Mouse (Mus musculus): ENCODE measurements at regions not wholly inside any gene's neighbourhood (a gene's known extent, or its start where the extent isn't known, plus 50 kb on each side); places are given as distances from the start of the nearest gene placed in this dataset.

DNA sequence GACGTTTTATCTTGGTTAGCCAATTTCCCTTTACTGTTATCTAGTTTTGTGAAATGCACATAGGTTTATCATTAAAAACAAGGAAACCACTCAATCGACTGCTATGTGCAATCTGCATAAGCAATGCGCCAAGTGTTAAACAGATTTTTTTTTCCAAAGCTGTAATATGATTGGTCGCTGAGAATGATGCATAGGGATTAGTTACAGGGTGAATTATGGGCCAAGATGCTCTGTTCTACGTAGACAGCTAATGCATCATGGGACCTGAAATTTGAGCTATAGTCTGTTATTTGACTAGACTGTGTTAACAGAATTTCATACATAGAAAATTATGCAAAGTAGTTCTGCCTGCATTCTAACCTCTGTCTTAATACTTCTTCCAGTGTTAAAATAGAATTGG is 284.0 kb downstream of the Basp1 start:
- peak; percentile 46; the same call in 1 of the 2 replicates for ATAC-seq (ENCODE audit: low FRiP score, low TSS enrichment)
- Histone ChIP-seq H3K27me3 (ENCODE audit: control insufficient read depth, insufficient read depth, low read length) (no peaks in the 10 kb centered on the region), H3K36me3 (ENCODE audit: control insufficient read depth, insufficient read depth, low read length) (no peaks in the 10 kb centered on the region), H3K4me1 (ENCODE audit: control insufficient read depth, insufficient read depth, low read length) (no peaks in the 10 kb centered on the region), H3K9ac (replicated peaks; ENCODE audit: low read length) (no peak overlapping the region), H3K4me2 (ENCODE audit: low read length) (peak overlapping the region; percentile 35), H3K27ac (replicated peaks; ENCODE audit: low read depth, low read length) (0 out of 2 replicates have a peak overlapping the region, but pooled peaks have one; percentile 32), H3K4me3 (replicated peaks; ENCODE audit: low read depth, low read length) (0 out of 2 replicates have a peak overlapping the region, but pooled peaks have one; percentile 12), H3K9me3 (ENCODE audit: control insufficient read depth, low read length) (no peaks in the 10 kb centered on the region)
- peak; percentile 57 for DNase-seq
- WGBS, result 53% methylated on average over 5 of the region's 5 CpGs

DNA sequence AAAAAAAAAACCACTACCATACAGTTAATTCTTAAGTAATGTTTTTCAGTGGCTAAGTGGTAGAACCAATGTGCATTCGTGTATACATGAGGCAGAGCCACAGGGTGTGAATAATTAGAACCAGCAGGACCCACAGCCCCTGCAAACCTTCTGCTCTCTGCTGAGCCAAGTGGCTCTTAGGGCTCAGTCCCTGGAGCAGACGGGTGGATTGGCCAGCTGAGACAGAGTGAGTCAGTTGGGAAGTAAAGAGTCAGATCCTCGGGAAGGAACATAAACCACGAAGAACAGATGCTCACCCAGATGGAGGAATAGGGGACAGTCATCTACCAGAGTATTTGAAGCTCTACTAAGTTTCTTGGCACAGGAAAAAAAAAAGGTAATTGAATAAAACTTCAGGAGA is 293.1 kb downstream of the Basp1 start:
- peak; percentile 9 for DNase-seq
- Histone ChIP-seq H3K4me1 (ENCODE audit: control insufficient read depth, insufficient read depth, low read length) (no peaks in the 10 kb centered on the region), H3K27ac (replicated peaks; ENCODE audit: low read depth, low read length) (no peak overlapping the region), H3K27me3 (ENCODE audit: control insufficient read depth, insufficient read depth, low read length) (no peaks in the 10 kb centered on the region), H3K36me3 (ENCODE audit: control insufficient read depth, insufficient read depth, low read length) (no peaks in the 10 kb centered on the region), H3K4me2 (ENCODE audit: low read length) (no peak overlapping the region), H3K9ac (replicated peaks; ENCODE audit: low read length) (no peak overlapping the region), H3K4me3 (replicated peaks; ENCODE audit: low read depth, low read length) (no peak overlapping the region), H3K9me3 (ENCODE audit: control insufficient read depth, low read length) (no peaks in the 10 kb centered on the region)
- 53% methylated on average over 4 of the region's 4 CpGs for WGBS
- ATAC-seq (ENCODE audit: low FRiP score, low TSS enrichment), result no peak

DNA sequence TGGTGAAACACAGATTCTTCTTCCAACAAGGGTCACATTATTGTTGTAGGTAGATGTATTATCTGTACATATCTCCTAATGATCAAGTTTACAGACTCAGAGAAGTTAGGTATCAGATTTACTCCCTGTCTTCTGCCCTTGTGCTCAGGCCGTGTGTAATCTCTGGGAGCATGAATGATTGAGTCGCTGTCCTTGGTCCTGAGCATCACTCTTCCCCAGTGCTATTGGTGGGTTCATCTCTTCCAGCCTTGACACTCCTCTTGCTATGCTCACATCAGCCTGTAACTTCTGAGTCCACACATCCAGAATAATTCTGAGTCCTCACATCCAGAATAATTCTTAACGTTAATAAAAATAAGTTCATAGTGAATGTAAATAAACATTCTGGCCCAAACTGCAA is 295.6 kb downstream of the Basp1 start:
- Histone ChIP-seq H3K4me2 (ENCODE audit: low read length) (no peak overlapping the region), H3K27ac (replicated peaks; ENCODE audit: low read depth, low read length) (no peak overlapping the region), H3K4me3 (replicated peaks; ENCODE audit: low read depth, low read length) (no peak overlapping the region), H3K4me1 (ENCODE audit: control insufficient read depth, insufficient read depth, low read length) (no peaks in the 10 kb centered on the region), H3K9ac (replicated peaks; ENCODE audit: low read length) (no peak overlapping the region), H3K9me3 (ENCODE audit: control insufficient read depth, low read length) (no peaks in the 10 kb centered on the region), H3K36me3 (ENCODE audit: control insufficient read depth, insufficient read depth, low read length) (no peaks in the 10 kb centered on the region), H3K27me3 (ENCODE audit: control insufficient read depth, insufficient read depth, low read length) (no peaks in the 10 kb centered on the region)
- WGBS, result 47% methylated on average over 3 of the region's 3 CpGs
- DNase-seq, result peak; percentile 32
- no peak for ATAC-seq (ENCODE audit: low FRiP score, low TSS enrichment)

DNA sequence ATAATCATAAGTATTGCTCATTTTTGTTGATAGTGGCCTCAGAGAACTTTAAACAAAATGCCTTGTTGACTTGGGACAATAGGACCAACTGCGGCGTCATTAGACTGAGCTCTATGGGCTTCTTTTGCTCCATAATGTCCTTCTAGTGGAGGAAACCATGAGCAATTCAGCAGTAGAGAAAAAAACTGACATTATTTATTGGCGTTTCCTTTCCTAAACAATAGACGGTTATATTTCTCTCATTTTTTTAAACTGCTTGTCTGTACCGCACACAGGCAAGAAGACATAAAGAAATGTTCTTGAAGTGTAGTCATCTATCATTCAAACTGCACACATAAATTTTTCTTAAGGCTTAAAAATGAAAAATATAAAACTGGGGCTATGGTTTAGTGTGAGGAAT is 310.8 kb downstream of the Basp1 start:
- Histone ChIP-seq H3K27ac (replicated peaks; ENCODE audit: low read depth, low read length) (no peak overlapping the region), H3K36me3 (ENCODE audit: control insufficient read depth, insufficient read depth, low read length) (no peaks in the 10 kb centered on the region), H3K9me3 (ENCODE audit: control insufficient read depth, low read length) (no peaks in the 10 kb centered on the region), H3K4me1 (ENCODE audit: control insufficient read depth, insufficient read depth, low read length) (no peaks in the 10 kb centered on the region), H3K27me3 (ENCODE audit: control insufficient read depth, insufficient read depth, low read length) (no peaks in the 10 kb centered on the region), H3K9ac (replicated peaks; ENCODE audit: low read length) (no peak overlapping the region), H3K4me2 (ENCODE audit: low read length) (no peak overlapping the region), H3K4me3 (replicated peaks; ENCODE audit: low read depth, low read length) (no peak overlapping the region)
- ATAC-seq (ENCODE audit: low FRiP score, low TSS enrichment) (no peak), DNase-seq (no peak)
- WGBS, result 95% methylated on average over 5 of the region's 5 CpGs

DNA sequence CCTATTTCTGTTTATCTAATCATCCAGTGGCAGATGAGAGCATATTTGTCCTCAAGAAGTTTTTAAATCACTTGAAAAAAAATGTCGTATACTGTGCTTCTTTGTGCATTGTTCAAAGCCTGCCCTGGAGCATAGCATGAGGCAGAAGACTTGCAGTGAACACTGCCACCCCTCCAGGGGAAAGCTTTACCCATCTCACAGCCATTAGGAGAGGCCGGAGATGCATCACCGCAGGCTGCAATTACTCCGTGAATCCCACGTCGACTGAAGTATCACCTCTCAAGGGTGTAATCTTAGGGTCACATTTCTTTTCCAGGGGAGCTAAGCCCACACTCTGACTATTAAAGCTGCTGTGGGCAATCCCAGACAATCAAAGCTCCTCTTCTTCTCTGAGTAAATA is 319.8 kb downstream of the Basp1 start:
- Histone ChIP-seq H3K27ac (replicated peaks; ENCODE audit: low read depth, low read length) (0 out of 2 replicates have a peak overlapping the region, but pooled peaks have one; percentile 21), H3K4me1 (ENCODE audit: control insufficient read depth, insufficient read depth, low read length) (0 out of 2 replicates have a peak, but pooled peaks cover 5% of the 10 kb centered on the region), H3K9me3 (ENCODE audit: control insufficient read depth, low read length) (no peaks in the 10 kb centered on the region), H3K9ac (replicated peaks; ENCODE audit: low read length) (no peak overlapping the region), H3K4me3 (replicated peaks; ENCODE audit: low read depth, low read length) (no peak overlapping the region), H3K36me3 (ENCODE audit: control insufficient read depth, insufficient read depth, low read length) (no peaks in the 10 kb centered on the region), H3K4me2 (ENCODE audit: low read length) (no peak overlapping the region), H3K27me3 (ENCODE audit: control insufficient read depth, insufficient read depth, low read length) (no peaks in the 10 kb centered on the region)
- 27% methylated on average over 6 of the region's 6 CpGs for WGBS
- ATAC-seq (ENCODE audit: low FRiP score, low TSS enrichment) (0 out of 2 replicates have a peak, but pooled peaks have one; percentile 43), DNase-seq (peak; percentile 59)

DNA sequence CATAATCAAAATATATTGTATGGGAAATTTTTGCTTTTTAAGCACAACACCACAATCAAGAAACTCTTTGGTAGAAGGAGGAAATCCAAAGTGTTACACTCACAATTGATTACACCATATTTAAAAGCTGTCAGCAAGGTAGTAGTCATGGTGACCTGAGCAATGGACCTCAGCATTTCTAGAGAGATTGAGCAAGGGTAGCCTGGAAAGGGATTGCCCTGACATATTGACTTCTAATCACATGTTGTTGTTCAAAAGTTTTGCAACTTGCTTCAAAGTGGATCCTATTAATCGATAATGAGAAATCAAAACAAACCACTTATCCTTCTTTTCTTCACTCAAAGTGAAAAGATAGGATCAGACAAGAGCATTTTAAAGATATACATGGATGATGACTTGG is 343.9 kb downstream of the Basp1 start:
- ATAC-seq (ENCODE audit: low FRiP score, low TSS enrichment), result no peak
- H3K9me3 ChIP-seq (ENCODE audit: control insufficient read depth, low read length), result no peaks in the 10 kb centered on the region
- H3K36me3 ChIP-seq (ENCODE audit: control insufficient read depth, insufficient read depth, low read length), result no peaks in the 10 kb centered on the region
- 81% methylated on average over 1 of the region's 1 CpGs for WGBS
- H3K27ac ChIP-seq (replicated peaks; ENCODE audit: low read depth, low read length), result no peak overlapping the region
- no peaks in the 10 kb centered on the region for H3K27me3 ChIP-seq (ENCODE audit: control insufficient read depth, insufficient read depth, low read length)
- no peak for DNase-seq
- H3K4me2 ChIP-seq (ENCODE audit: low read length), result no peak overlapping the region
- H3K4me1 ChIP-seq (ENCODE audit: control insufficient read depth, insufficient read depth, low read length), result no peaks in the 10 kb centered on the region
- H3K4me3 ChIP-seq (replicated peaks; ENCODE audit: low read depth, low read length), result no peak overlapping the region
- no peak overlapping the region for H3K9ac ChIP-seq (replicated peaks; ENCODE audit: low read length)

DNA sequence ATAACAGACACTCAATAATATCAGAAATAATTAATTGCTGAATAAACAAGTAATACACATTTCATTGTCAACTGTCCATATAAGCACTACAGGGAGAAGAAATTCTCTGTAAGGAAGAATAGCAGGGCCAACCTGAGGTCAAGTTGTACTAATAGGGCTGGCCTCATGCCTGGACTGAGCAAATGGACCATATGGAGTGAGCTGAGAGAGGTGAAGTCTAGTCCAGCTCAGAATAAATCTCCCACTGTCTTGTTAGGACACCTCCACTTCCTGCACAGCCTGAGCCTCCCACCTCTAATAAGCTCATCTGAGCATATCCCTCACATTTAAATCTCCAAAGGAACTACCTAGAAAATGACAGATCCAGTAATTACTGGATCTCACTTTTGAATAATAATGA is 354.2 kb downstream of the Basp1 start:
- Histone ChIP-seq H3K27me3 (ENCODE audit: control insufficient read depth, insufficient read depth, low read length) (no peaks in the 10 kb centered on the region), H3K9ac (replicated peaks; ENCODE audit: low read length) (no peak overlapping the region), H3K4me1 (ENCODE audit: control insufficient read depth, insufficient read depth, low read length) (no peaks in the 10 kb centered on the region), H3K4me2 (ENCODE audit: low read length) (no peak overlapping the region), H3K27ac (replicated peaks; ENCODE audit: low read depth, low read length) (no peak overlapping the region), H3K36me3 (ENCODE audit: control insufficient read depth, insufficient read depth, low read length) (no peaks in the 10 kb centered on the region), H3K9me3 (ENCODE audit: control insufficient read depth, low read length) (no peaks in the 10 kb centered on the region), H3K4me3 (replicated peaks; ENCODE audit: low read depth, low read length) (no peak overlapping the region)
- no peak for ATAC-seq (ENCODE audit: low FRiP score, low TSS enrichment)
- DNase-seq, result no peak

DNA sequence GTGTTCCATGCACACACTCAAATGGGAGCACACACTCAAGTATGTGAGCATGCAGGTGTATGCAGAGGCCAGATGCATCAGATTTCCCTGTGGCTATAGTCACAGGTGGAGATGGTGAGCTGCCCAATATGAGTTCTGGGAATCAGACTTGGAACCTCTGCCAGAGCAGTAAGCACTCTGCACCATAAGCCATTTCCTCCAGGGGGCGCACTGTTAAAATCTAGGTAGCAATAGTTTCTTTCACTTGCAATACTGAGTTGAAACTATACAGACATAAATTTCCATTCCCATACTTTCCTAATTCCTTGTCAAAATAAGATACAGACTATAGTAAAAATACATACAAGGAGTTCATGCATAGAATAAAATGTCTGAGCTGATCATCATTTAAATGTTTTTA is 365.7 kb downstream of the Basp1 start:
- no peak overlapping the region for H3K27ac ChIP-seq (replicated peaks; ENCODE audit: low read depth, low read length)
- no peak overlapping the region for H3K9ac ChIP-seq (replicated peaks; ENCODE audit: low read length)
- H3K4me3 ChIP-seq (replicated peaks; ENCODE audit: low read depth, low read length), result no peak overlapping the region
- no peak overlapping the region for H3K4me2 ChIP-seq (ENCODE audit: low read length)
- peak; percentile 83 for DNase-seq
- 39% methylated on average over 1 of the region's 1 CpGs for WGBS
- H3K27me3 ChIP-seq (ENCODE audit: control insufficient read depth, insufficient read depth, low read length), result no peaks in the 10 kb centered on the region
- ATAC-seq (ENCODE audit: low FRiP score, low TSS enrichment), result no peak
- H3K9me3 ChIP-seq (ENCODE audit: control insufficient read depth, low read length), result no peaks in the 10 kb centered on the region
- H3K36me3 ChIP-seq (ENCODE audit: control insufficient read depth, insufficient read depth, low read length), result no peaks in the 10 kb centered on the region
- no peaks in the 10 kb centered on the region for H3K4me1 ChIP-seq (ENCODE audit: control insufficient read depth, insufficient read depth, low read length)

DNA sequence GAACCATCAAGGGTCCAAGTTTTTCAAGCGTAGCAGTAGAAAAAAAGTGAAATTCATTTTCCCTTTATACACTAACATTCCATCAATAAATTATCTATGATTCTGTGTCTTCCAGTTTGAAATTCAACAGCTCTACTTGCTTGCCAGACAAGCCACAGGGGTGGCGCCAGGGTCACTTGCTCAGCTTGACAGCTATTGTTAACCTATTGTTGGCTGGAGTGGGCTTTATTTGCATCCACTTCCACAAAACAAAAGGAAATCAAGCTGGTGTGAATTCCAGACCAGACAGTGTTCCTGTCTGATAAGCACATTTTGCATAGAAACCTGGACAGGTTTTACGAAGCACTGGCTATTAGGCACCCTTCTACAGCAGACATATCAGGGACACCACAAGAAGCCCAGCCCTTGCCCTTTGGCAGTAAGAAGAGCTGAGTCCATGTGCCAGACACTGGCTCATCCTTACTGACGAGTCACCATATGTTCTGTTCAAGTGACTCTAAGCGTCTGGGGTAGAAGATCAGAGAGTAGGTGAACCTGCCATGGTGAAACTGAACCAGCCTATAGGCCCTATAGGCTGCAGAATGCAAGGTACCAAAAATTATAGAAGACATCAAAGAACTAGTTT is 366.9 kb downstream of the Basp1 start:
- H3K9ac ChIP-seq (replicated peaks; ENCODE audit: low read length), result no peak overlapping the region
- no peaks in the 10 kb centered on the region for H3K4me1 ChIP-seq (ENCODE audit: control insufficient read depth, insufficient read depth, low read length)
- no peaks in the 10 kb centered on the region for H3K9me3 ChIP-seq (ENCODE audit: control insufficient read depth, low read length)
- H3K36me3 ChIP-seq (ENCODE audit: control insufficient read depth, insufficient read depth, low read length), result no peaks in the 10 kb centered on the region
- no peaks in the 10 kb centered on the region for H3K27me3 ChIP-seq (ENCODE audit: control insufficient read depth, insufficient read depth, low read length)
- H3K27ac ChIP-seq (replicated peaks; ENCODE audit: low read depth, low read length), result no peak overlapping the region
- H3K4me2 ChIP-seq (ENCODE audit: low read length), result no peak overlapping the region
- 41% methylated on average over 5 of the region's 5 CpGs for WGBS
- ATAC-seq (ENCODE audit: low FRiP score, low TSS enrichment) (no peak), DNase-seq (peak; percentile 13)
- H3K4me3 ChIP-seq (replicated peaks; ENCODE audit: low read depth, low read length), result no peak overlapping the region
